Mouse (Mus musculus) kidney, postnatal 36 days (tissue): Measurements from ENCODE around the gene Scgb1b29.
"Not testable (repeated sequence)": the region's sequence is repeated elsewhere in the genome, so short reads cannot be mapped to it uniquely, and the experiment has no call there.

ENCODE experiments used
- DNase-seq, 2 experiments: peaks; one replicate each; pipeline ENCODE4 v3.0.0; 2021 to 2022; ENCODE audit warnings: mixed read lengths in 2 of 2

The Scgb1b29 gene

DNA sequence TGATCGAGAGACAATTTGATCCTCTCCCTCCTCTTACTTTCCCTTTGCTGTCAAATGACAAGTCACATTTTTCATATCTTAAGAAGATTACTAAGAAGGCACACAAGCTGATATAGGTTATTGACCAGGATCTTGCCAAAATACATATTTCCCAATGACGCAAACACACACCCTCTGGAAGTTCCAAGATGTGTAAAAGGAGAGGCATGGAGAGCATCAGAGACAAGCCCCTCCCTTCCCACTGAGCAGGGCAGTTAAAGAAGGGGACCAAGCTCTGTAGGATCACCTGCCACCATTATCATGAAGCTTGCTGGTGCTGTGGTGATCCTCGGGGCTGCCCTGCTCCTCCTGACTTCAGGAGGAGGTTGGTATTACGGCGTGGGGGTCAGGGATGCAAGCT is at the start of gene Scgb1b29:
Gene Scgb1b29, plus strand, starts transcription at position 301 of the 400 bp plus-strand sequence.
- not testable (repeated sequence) for DNase-seq

- not testable (repeated sequence) for DNase-seq
These were observed 12.7 kb upstream of the Scgb1b29 start for GRCm38 (mm10) chr7:32428636-32429035.
